Mouse (Mus musculus) liver, embryonic 14.5 days (tissue): ENCODE measurements around the gene Axl.

Experiments used
- CTCF ChIP-seq: IDR thresholded peaks from 2 replicates; pipeline ENCODE4 v1.5.1; 2016; ENCODE audit warnings: antibody characterized with exemption, low read depth, control low read depth
- EP300 ChIP-seq: IDR thresholded peaks from 2 replicates; pipeline ENCODE4 v1.6.1; 2016; ENCODE audit warnings: antibody characterized with exemption, low read depth

DNA sequence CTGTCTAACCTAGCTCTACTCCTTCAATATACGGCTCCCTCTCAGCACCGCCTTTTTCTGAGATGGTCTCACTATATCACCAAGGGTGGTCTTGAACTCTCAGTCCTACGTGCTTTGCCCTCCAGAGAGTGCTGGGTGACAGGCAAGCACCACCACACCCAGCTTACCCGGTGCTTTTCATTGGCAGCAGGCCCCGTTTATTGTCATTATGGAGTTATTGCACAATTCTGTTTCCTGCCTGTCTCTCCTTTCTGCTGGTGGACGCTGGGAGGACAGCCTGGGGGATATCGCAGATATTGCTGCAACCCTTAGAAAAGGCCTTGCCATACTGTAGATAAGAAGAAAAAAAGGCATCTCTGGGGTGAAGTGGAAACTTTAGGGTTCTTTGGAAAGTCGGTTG, 2.1 kb upstream of the Axl start:
- TF ChIP-seq CTCF (no peak), EP300 (no peak)
